Mouse (Mus musculus) activated CD4-positive, CD25-positive, alpha-beta regulatory T cell, adult 9 weeks (primary cell): Measurements from ENCODE around the gene Susd3. TPM values are rescaled to one million over a fixed set of nuclear protein-coding genes. Genes with fewer than 3 reads are reported as not detected.

ENCODE experiments used
- polyA plus RNA-seq: library from polyadenylated mRNA; unstranded; fragments of 100-300 nt; shearing (Covaris generic); gene quantifications from one replicate; pipeline ENCODE4 v1.2.1, GENCODE M21; 2017

Susd3 gene
- polyA plus RNA-seq, result 44.8 TPM

DNA sequence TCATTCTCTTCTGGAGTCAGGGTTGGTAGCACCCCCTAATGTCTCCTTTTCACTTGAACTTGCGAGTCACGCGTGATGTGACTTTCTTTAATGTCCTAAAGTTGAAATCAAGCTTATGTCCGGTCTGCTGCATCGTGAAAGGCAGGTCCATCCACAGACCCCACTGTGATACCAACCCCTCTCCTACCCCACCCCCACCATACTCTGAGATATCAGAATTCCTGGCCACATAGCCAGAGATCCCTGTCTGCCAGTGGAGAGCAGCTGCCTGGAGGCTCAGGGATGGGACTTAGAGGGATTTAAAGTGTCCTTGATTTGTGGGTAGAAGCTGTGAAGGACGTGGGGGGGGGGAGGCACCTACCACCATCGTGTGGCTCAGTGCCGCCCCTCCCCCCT lies at the start of gene Susd3:
TSS of gene Susd3 (minus strand) at position 240 of the 396 bp plus-strand sequence.

DNA sequence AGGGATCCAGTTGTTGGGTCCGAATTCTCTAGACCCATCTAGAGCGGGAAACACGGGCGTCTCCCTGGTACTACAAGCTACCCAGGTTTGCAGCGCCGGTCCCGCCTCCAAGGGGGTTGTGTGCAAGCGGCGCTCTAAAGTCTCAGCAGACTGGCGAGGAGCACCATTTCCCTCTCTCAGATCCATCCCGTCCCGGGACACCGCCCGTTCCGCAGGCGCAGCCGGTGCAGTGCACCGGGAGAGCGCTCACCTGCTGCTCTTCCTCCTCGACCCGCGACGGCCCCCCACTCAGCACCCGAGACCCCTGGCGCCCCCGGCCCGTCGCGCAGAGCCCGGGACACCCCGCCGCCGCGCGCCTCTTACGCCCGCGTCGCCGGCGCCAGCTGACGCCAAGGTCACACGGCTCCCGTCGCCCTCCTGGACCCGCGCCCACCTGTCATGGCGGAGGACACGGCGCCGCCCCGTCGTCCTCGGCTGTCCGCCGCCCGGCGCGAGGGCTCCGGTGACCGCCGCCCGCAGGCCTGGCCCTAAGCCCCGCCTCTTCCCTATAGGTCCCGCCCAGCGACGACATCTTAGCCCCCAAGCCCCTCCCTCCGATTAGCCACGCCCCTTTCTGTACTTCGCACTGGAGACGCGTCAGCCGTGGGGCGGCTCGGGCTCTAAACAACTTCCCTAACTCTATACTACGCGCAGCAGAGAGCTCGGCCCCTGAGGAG lies 32.8 kb downstream of the Susd3 start, which contains the start of gene Card19:
TSS of gene Card19 (minus strand) at position 534 of the 716 bp plus-strand sequence.

DNA sequence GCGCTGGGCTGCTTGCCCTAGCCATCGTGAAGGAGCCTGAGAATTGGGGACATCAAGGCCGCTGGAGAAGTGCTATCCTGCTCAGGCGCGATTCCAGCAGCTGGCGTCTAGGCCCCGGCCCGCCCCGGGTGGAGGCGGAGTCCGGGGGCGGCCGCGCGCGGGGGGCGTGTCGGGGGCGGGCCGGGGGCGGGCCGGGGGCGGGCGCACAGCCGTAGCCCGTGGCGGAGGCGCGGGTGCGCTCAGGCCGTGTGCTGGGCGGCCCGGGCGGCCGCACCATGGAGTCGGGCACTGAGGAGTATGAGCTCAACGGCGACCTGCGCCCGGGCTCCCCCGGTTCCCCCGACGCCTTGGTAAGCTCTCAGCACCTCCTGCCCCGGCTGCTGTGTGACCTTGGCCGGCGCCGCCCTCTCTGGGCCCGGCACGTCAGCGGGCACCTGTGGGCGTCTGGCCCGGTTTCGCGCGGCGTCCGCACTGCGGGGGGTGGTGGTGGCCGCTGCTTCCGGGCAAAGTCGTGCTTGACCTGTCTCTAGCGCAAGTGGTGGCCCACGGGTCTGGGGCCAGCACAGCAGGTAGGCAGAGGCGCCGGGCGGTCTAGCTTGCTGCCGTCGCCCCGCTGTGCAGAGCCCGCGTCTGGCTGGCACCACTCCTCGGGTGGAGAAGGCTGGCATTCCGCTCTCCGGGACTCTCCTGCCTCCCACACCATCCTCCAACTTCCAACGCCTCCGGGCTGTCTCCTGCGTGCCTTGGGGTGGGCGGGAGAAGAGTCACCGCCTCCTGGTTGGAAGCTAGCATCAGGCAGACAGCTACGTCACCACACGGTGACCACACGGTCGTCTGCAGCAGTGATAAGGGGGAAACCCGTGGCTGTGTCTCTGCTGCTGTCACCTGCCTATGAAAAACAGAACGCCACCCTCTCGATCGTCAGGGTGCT lies 61.0 kb downstream of the Susd3 start, which contains the start of gene Ninj1:
TSS of gene Ninj1 (plus strand) at position 198 of the 931 bp plus-strand sequence.

Other genes with a start within 250 kb of the Susd3 start
- gene Wnk2, start 100.7 kb downstream of the Susd3 start, polyA plus RNA-seq, result not detected
- gene Ninj1, start 61.2 kb downstream of the Susd3 start, polyA plus RNA-seq, result 29.3 TPM
- gene Card19, start 32.7 kb downstream of the Susd3 start, polyA plus RNA-seq, result 44.4 TPM
- gene Fgd3, start 71.6 kb upstream of the Susd3 start, polyA plus RNA-seq, result 22.3 TPM
- gene Bicd2, start 92.9 kb upstream of the Susd3 start, polyA plus RNA-seq, result 13.6 TPM
- gene Ippk, start 172.5 kb upstream of the Susd3 start, polyA plus RNA-seq, result 14.2 TPM
- gene Tes3-ps, start 244.6 kb upstream of the Susd3 start, polyA plus RNA-seq, result 4.5 TPM